Mouse (Mus musculus) large intestine, adult 2 months (tissue): ENCODE results near the gene Mrrf. TPM values are rescaled to one million over a fixed set of nuclear protein-coding genes. Genes with fewer than 3 reads are reported as not detected.
"Not testable (repeated sequence)": the region's sequence is repeated elsewhere in the genome, so short reads cannot be mapped to it uniquely, and the experiment has no call there.

Source experiments
- DNase-seq: peaks from one replicate; pipeline ENCODE4 v3.0.0-alpha.2; 2012; ENCODE audit warnings: low read depth, low spot score
- WGBS: fragments of 180-500 bp; shearing (Covaris S2); methylation state at CpG from one replicate; pipeline ENCODE4 v1.1.7; 2018; 5-methylcytosine and 5-hydroxymethylcytosine counted together
- polyA plus RNA-seq: library from polyadenylated mRNA; depleted of rRNA; stranded (reverse); fragments of >200 nt; gene quantifications from 2 replicates; pipeline ENCODE4 v1.2.3, GENCODE M21; 2012

Gene Mrrf
- polyA plus RNA-seq, 1 experiment, result 46.5 TPM

DNA sequence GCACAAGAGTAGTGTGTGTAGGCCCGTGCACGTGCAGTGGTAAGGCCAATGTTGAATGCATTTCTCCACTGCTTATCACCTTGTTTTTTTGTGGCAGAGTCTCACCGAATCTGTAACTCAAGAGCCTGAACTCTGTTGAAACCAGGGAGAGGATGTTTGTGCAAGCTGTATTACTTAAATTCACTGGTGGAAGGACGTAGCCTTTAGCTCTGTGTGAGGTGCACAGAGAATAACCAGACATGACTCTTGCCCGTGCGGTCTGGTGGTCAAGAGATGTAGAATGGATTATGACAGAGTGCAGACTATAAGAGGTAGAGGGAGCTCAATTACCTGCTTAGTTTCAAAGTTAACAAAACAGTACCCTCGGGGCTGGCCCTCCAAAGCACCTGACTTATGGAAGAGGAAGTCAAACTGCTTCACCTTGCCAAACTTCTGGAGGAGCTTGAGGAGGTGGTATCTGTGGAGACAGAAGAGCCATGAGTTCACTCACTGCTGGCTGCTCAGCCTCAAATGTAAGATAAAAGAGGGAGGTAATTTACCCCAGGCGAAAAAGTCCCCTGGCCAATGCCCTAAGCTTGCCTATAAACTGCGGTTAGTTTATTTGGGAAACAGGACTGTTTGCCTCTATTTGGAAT lies 9.3 kb upstream of the Mrrf start:
- no peak for DNase-seq
- 86% methylated on average over 9 of the region's 9 CpGs for WGBS

DNA sequence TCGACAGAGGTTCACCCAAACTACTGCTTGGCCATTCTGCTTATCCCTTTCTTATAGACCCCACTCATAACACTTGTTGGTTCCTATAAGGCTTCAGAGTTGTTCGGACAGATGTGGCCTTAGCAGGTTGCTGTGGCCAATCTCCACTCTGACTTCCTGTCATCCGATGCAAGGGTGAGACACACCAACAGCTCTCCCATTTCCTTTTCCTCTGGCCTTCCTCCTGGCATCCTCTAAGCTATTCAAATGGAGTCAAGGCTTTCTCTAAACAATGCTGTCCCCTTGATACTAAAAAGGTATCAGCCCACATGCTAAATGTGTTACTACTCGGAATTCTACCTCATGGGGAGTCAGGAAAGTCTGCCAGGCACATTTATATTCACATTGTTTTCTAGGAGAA lies 8.2 kb upstream of the Mrrf start:
- 51% methylated on average over 4 of the region's 4 CpGs for WGBS
- DNase-seq, result no peak

DNA sequence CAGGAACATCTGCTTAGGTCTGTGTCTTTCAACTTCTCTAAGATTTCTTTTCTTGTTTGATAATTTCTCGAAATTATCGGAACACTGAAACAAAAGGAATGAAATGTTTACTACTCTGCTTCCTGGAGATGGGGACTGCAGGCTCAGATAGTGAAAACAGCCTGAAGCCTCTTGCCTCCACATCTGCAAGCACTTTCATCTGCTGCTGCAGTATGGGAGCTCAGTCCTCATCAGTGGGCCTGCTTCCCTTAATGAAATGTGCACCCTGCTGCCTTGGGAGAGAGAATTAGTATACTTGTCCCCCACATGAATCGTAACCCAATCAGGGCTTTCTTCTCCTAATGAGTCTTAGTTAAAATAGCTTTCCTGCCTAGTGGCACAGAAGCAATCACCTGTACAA lies 7.1 kb upstream of the Mrrf start:
- no peak for DNase-seq
- WGBS, result 88% methylated on average over 3 of the region's 3 CpGs

DNA sequence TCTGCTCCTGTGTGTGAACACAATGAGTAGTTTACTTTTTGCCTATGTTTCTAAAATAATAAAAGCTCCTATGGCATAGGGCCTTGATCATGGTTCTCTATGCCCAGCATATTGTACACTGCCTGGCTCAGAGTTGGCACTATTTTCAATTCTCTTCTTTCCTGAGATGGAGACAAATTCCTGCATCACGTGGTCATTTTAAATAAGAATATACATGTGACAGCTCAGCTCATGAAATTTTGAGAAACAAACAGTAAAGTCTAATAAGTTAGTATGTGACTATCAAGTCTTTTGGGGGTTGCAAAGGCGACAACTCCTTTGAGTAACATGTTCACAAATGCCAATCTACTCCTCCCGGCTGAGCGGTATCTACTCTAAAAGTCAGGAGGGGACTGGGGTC lies 302 bp upstream of the Mrrf start:
- peak; percentile 10 for DNase-seq
- under 1% methylated on average over 4 of the region's 4 CpGs for WGBS

DNA sequence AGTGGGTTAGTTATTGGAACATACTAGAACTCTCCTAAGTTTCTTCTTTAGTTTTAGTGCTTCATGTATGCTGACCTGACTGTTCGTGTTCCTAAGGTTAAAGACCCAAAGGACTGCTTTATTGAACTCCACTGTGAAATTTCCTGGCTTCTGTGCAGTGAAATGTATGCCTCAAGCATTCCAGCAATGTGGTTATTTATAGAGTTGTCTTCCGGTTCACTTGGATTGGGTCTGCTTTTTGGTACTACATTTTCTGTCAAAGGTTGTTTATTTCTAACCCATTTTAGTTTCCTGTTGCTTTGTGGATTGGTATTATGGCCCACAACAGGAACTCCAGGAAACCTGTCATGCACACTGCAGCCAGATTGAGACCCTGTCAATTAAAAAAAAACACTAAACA lies 2.9 kb downstream of the Mrrf start:
- 60% methylated on average over 2 of the region's 2 CpGs for WGBS
- DNase-seq, result no peak

DNA sequence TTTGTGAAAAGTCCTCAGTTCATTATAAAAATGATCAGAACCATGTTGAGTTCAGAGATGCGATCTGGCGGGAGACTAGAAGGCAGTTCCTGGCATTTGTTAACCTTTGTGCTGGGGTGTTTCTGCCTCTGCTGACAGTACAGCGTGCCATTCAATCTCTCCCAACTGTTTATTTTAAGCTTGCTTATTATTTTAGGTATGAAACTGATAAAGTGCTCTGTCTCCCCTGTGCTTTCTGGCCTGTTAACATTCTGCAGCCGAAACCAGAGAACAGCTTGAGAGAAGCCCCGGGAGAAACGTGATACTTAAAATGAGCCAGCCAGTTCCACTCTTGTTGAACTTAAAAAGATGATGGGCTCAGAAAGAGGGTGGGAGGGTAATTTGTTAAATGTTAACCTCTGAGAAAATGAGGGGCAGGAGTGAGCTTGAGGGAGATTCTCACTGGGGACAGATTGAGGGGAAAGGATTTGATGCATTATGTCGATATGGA lies 12.7 kb downstream of the Mrrf start:
- 86% methylated on average over 7 of the region's 7 CpGs for WGBS
- DNase-seq, result no peak

DNA sequence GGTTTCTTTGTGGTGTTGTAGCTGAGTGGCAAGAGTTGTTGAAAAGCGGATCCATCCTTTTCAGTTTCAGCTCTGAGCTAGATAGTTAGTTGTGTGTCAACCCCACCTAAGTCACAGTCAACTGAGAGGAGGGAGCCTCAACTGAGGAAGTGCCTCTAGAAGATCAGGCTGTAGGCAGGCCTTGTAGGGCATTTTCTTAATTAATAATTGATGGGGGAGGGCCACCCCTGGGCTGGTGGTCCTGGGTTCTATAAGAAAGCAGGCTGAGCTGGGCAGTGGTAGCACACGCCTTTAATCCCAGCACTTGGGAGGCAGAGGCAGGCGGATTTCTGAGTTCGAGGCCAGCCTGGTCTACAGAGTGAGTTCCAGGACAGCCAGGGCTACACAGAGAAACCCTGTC lies 16.2 kb downstream of the Mrrf start:
- not testable (repeated sequence) for DNase-seq
- 96% methylated on average over 4 of the region's 4 CpGs for WGBS

DNA sequence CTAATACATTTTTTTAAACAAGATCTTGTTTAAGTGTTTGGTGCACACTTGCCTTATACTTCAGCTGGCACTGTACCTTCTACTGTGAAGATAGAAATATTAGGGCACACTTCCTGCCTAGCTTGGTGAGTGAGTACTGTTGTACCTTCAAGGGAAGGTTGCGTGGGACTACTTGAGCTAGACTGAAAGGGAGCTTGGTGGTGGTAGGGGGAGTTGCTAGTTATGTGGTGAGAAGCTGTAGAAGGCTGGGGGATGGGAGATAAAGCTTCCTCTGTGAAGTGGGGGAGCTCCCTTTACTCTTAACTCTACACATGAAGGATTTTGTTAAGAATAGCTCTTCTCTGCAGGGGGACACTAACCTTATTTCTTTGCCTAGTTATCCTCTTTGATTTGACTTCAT lies 21.3 kb downstream of the Mrrf start:
- DNase-seq, result no peak
- 97% methylated on average over 1 of the region's 1 CpGs for WGBS

DNA sequence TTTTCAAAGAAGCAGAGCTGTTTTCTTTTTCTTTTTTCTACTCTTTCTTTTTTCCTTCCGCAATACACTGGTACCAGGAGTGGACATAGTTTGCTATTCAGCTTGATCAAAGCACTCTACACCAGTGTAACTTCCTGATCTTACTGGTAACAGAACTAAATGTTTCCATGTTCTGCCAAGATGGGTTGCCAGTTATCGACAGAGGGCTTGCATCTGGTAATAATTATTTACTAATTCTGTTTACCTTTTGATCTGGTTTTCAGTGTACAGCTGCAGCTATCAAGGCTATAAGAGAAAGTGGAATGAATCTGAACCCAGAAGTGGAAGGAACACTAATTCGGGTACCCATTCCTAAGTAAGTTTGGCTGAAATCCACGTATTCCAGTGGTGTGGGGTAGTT lies 23.1 kb downstream of the Mrrf start:
- 84% methylated on average over 4 of the region's 4 CpGs for WGBS
- no peak for DNase-seq

DNA sequence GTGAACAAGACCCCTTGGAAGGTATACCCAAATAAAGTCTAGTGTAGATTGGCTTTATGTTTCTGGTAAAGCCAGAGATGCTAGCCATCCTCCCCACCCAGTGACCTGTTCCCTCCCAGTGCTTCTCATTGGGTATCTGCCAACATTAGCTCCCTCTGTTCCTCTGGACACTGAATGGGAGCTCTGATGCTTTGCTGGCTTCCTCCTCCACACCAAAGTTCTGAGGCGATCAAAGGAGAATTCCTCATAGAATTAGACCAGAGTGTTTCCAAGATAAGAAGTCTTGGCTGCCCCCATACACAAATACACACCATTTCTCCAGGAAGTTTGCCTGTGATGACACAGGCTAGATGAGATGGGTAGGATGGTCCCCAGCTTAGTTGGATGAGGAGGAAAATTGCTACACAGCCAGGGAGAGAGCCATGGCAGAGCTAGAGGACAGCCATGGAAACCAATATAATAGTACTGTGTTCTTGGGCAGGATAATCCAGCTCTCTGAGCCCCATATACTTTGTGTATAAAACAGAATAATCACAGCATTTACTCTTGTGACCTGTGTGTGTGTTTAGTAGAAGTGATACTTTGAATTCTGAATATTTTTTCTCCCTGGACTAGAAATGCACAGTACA lies 31.9 kb downstream of the Mrrf start:
- 67% methylated on average over 1 of the region's 1 CpGs for WGBS
- no peak for DNase-seq

DNA sequence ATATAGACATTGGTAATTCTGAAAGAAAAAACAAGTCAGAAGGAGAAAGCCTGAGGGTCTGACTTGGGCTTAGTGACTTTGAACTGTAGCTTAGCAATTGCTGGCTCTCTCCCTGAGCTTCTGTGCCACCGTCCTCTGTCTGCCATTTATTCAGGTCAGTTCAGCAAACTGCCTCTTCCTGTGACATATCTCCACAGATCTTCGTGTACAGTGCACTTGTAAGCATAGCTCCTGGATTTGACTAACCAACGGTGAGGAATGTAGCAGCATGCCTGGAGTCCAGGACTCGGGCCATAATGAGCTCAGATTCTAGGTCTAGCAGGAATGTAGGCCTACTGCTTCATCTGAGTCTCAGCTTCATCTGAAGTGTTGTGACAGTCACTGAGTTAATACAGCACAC lies 33.0 kb downstream of the Mrrf start:
- WGBS, result 80% methylated on average over 4 of the region's 4 CpGs
- no peak for DNase-seq

DNA sequence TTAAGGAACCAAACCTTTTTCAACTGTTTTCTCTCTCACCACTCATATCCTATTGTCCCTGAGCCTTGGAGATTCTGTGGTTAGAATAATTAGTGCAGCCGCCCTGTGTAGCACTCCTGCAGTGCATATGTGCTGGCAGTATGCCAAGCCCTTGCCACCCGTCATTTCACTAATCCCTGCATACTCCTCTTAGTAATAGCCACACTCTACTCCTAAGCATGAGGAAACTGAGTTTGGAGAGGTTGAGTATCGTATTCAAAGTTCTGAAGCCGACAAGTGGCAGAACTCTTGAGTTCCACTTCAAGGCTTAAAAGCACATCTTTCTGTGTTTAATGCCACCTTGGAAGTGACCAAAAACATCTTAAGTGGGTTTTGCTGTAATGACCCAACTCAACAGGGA lies 35.9 kb downstream of the Mrrf start:
- 68% methylated on average over 4 of the region's 4 CpGs for whole genome bisulfite sequencing
- no peak for DNase-seq

DNA sequence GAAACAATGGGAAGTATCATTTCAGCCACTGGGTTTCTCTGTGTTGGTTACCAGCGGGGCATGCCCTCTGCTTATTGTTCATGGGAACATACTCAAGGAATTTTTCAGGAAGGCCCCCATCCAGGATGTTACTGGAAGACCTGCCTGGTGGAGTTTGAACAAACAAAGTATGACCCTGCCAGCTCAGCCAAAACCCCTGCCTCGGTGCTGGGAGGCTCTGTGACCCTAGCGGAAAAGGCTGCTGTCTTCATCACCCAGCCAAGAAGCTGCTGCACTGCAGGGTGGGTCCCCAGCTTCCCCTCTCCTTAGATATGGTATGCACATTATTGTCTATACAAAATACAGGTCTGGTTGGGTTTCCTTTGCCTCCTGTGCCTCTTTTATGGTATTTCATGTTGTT lies 36.4 kb downstream of the Mrrf start:
- 88% methylated on average over 3 of the region's 3 CpGs for WGBS

DNA sequence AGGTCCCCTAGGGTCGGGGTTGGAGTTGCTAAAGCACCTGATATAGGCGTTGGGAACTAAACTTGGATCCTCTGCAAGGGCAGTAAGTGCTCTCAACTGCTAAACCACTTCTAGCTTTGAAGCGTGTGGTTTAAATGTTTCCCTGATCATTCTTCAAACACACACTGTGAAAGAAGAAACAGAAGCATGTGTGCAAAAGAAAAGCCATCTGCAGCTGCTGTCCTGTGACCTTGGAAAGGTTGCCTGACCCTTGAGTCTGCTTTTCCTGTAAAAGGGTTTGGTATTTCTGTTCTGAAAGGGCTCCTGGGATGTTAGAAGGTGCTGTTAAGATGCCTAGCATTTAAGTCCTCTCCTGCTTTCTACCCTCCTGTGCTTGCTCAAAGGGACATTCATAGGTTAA lies 43.3 kb downstream of the Mrrf start:
- WGBS, result 72% methylated on average over 3 of the region's 3 CpGs
- DNase-seq, result no peak

More for the DNA sequence above, 36.4 kb downstream of the Mrrf start:
- no peak for DNase-seq

DNA sequence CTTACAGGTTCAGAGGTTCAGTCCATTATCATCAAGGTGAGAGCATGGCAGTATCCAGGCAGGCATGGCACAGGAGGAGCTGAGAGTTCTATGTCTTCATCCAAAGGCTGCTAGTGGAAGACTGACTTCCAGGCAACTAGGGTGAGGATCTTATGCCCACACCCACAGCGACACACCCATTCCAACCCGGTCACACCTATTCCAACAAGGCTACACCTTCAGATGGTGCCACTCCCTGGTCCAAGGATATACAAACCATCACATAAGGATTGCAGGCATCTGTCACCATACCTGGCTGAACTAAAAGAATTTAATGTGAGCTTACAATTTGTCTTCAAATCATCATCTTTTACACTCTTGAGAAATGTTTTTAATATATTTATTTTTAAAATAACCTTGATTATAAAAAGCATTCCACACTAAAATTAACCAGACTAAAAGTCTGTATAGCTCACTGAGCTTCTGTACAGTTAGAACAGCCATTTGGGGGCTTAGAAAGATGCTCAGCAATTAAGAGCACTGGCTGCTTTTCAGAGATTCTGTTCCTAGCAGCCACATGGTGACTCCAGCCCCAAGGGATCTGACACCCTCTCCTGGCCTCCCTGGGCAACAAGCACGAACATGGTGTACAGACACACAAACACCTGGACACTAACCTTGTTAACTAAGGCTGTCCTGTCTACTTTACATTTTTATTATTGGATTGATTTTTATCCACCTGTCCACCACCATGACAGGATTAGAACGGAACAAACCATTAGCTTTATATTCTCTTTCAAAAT lies 45.6 kb downstream of the Mrrf start:
- WGBS, result 74% methylated on average over 4 of the region's 4 CpGs
- not testable (repeated sequence) for DNase-seq

DNA sequence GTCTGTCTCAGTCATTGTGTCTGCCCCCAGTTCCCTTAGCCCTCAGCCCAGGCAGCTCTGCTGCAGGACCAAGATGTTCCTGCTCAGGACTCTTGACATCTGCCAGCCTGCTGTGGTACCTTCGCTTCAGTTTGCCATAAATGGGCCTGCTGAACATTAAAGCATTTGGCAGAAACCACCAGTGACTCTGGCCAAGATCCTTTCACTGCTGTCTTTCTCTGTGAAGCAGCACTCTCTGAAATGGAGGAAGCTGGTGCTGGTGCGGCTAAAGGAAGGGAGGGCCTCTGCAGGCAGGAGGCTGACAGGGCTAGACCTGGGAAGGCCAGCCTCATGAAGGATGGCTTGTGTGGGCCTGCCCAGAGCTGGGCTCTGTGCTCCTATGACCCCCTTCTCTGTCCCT lies 47.1 kb downstream of the Mrrf start:
- 82% methylated on average over 2 of the region's 2 CpGs for WGBS
- no peak for DNase-seq

DNA sequence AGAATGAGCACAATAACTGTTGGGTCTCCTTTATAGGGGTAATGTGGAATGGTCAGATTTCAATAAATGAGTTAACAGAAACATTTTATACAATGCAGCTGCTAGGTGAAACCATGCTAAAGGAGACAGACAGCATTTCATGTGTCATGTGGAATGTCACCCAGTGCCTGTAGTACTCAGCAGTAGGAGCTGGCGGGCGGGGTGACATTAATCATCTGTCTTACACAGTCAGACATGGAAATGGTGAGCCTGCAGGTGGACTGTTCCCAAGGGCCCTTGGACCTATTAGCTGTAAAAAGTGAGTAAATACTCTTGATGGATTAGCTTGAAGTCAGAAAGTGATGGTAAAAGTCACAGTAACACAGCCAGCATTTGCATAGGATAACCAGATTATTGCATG lies 48.0 kb downstream of the Mrrf start:
- no peak for DNase-seq
- WGBS, result 90% methylated on average over 2 of the region's 2 CpGs

DNA sequence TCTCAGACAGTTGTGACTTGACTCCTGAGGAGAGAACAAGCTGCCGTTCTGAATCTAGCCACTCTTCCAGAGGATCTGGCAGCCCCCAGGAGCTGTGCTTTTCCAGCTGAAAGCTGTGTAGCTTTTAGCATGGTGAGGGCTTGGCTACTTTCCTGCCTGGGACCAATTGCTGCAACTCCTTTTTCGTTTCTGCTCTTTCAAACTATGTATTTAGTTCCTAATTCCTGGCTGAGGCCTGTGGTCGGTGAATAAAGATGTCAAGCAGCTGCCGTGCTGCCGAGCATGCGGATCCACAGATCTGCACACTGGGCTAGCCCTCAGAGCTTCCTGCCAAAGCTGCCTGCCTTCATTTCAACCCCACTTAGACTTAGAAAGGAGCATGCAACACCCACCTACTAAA lies 48.7 kb downstream of the Mrrf start:
- DNase-seq, result no peak
- WGBS, result 77% methylated on average over 6 of the region's 6 CpGs

DNA sequence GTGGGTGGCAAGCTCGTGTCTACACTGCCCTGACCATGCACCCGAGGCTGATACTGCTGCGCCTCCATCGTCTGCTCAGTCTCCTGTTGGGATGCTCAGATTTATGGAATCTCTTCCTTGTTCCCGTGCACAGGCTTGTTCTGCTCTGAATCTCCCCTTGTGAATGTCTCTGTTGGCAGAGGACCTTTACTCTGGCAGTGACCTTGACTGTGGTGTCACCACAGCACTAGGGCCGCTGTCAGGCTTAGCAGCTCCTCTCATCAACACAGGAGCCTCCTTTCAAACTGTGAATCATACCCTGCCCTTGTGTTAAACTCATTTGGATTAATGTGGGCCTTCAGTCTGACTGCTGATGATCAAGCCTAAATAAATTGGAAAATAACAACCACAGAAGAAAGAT lies 53.0 kb downstream of the Mrrf start:
- WGBS, result 81% methylated on average over 6 of the region's 6 CpGs
- not testable (repeated sequence) for DNase-seq

DNA sequence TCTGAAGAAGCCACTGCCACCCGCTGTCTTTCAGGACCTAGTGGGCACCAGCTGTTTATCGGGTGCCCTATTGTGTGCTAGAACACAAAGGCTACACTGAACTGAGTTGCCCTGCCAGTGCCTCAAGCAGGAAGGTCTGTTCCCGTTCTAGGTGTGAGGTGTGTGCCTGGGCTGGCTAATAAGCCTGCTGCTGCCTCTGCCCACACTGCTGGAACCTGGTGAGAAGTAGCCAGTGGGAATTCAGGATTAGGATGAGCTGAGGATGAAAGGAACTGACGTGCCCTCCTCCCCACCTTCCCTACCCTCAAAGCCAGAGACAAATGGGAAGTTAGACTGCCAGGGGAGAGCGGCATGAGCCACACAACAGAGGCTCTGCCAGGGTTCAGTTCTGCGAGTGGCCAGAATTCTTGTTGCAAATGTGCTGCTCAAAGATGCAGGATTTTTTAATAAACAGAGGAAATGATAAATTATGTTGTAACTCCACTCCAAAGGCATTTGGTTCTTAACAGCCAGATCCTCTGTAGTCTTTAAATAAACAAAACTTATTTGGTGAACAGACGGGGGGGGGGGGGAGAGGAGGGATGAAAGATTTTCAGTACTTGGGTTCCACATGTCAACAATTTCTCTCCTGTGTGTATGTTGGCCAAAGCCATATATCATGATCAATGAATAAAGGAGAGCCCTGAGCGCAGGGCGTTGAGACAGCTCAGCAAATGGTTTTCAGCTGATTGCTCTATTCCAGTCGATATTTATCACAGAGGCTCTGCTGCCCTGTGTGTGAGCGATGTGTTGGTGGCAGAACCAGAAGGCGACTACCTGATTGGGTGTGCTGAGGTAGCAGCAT lies 55.1 kb downstream of the Mrrf start:
- WGBS, result 62% methylated on average over 12 of the region's 12 CpGs
- DNase-seq, result no peak
